Mouse (Mus musculus) stomach, postnatal 0 days (tissue): ENCODE results near the gene Rapgef1.

Source experiments
- CTCF ChIP-seq: IDR thresholded peaks from 2 replicates; pipeline ENCODE4 v1.5.1; 2016; ENCODE audit warnings: antibody characterized with exemption, low read depth, mild to moderate bottlenecking, moderate library complexity
- EP300 ChIP-seq: optimal IDR thresholded peaks from 2 replicates; pipeline ENCODE3; 2016; ENCODE audit warnings: antibody characterized with exemption

DNA sequence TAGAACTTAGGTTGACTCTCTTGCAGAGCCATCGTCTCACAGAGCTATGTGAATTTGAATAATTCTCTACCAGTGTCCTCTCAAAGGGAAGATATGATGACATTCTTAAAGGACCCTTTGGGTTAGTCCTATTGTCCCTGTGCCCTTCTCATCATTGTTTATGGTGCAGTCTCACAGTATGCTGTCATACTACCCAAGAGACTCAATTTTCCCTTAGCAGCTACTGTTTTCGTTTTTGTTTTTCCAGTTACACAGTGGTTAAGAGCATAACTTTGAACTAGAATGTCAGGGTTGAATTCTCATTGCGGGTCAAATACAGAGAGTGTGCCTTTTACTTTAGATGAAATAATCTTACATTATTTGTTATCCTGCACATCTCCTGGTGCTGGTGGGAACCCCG lies 27.6 kb downstream of the Rapgef1 start:
- no peak for TF ChIP-seq CTCF
- no peak for TF ChIP-seq EP300
